Mouse (Mus musculus): Measurements from ENCODE around the gene Psmd2.
"Not testable (repeated sequence)": the region's sequence is repeated elsewhere in the genome, so short reads cannot be mapped to it uniquely, and the experiment has no call there.

The Psmd2 gene

DNA sequence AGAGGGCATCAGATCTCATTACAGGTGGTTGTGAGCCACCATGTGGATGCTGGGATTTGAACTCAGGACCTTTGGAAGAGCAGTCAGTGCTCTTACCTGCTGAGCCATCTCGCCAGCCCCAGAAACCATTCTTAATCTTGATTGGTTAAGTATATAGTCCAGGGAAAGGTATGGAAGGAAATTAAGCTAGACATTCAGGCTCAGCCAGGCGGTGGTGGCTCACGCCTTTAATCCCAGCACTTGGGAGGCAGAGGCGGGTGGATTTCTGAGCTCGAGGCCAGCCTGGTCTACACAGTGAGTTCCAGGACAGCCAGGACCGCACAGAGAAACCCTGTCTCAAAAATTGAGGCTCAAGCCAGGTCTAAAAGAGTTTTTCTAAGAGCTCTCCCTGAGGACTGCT is 16.6 kb downstream of the Psmd2 start, which contains the start of gene Eif4g1:
Gene Eif4g1 (plus strand): TSS at position 301 of the 400 bp plus-strand sequence.
- DNase-seq: not testable (repeated sequence)

DNA sequence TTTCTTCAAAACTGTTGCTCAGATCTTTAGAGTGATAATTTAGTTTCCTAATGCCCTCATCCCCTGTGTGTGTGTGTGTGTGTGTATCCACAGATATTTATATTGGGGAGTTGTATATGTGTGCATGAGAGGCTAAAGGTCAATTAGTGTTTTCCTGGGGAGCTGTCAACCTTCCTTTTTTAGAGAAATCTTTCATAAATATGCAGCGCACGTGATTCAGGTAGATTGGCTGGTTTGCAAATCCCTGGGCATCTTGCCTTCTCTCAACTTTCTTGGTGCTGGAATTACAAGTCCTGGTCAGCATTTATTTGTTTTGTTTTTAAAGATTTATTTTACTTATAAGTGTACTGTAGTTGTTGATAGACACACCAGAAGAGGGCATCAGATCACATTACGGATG is 18.8 kb downstream of the Psmd2 start:
- no peak for DNase-seq

DNA sequence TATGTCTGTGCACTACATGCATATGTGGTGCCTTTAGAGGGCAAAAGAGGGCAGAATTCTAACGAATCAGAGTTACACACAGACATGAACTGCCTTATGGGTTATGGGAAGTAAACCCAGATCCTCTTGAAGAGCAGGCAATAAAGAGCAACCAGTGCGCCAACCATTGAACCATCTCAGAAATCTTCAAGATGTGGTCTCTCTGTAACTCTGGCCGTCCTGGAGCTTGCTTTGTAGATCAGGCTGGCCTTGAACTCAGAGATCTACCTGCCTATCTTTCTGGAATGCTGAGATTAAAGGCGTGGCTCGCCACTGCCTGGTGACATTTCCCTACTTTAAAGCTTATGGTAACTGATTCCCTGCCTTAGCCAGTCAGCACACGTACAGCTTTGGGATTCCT is 20.4 kb downstream of the Psmd2 start:
- no peak for DNase-seq

GRCm38 (mm10) chr16:20672500-20672902 is 21.0 kb downstream of the Psmd2 start:
- DNase-seq: peak; percentile 90 to 93

DNA sequence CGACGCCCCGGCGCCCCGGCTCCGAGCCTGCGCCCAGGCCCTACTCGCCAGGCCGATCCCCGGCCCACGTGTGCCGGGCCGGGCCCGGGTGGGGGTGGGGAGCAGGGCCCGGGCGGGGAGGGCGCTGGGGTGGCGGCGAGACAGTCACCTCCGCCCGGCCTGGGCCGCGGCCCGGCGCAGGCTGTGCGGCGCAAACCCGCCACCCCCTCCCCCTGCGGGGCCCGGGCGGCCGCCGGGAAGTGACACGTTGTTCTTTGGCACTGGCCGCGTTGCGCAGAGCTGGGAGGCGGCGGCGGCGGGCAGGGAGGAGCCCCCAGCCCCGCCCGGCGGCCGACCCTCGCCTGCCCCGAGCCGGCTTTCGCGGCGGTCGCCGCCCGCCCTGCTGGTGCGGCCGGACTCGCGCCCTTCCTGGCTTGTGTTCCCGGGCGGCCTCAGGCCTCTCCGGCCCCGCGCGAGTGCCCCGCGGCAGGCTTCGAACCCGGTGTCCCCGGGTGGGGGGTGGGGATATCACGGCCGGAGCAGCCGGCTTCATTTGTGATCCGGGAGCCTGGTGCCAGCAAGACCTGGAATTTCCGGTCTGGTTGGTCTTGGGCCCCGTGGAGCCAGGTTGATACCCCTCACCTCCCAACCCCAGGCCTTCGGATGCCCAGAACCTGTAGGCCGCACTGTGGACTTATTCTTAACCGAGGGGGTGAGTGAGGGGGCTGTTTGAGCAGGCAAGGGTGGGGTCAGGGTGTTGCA is 21.7 kb downstream of the Psmd2 start:
- DNase-seq: peak; percentile 36 to 38

- peak in 1 of 2 experiments; percentile 23 for DNase-seq
Observed at GRCm38 (mm10) chr16:20673706-20674303, 22.4 kb downstream of the Psmd2 start.

DNA sequence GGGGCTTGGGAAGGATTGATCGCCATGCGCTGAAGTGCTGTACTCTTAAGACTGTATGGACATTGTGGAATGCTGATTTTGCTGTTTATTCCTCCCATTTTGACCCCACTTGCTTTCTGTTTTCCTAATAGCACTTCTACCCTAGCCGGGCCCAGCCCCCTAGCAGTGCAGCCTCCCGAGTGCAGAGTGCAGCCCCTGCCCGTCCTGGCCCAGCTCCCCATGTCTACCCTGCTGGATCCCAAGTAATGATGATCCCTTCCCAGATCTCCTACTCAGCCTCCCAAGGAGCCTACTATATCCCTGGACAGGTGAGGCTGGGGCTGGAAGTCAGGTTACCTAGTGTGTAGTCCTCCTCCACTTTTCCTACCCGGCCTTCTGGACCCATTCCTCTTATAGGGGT is 23.8 kb downstream of the Psmd2 start:
- no peak for DNase-seq

- no peak for DNase-seq
Observed at GRCm38 (mm10) chr16:20676702-20677101, 25.2 kb downstream of the Psmd2 start.

DNA sequence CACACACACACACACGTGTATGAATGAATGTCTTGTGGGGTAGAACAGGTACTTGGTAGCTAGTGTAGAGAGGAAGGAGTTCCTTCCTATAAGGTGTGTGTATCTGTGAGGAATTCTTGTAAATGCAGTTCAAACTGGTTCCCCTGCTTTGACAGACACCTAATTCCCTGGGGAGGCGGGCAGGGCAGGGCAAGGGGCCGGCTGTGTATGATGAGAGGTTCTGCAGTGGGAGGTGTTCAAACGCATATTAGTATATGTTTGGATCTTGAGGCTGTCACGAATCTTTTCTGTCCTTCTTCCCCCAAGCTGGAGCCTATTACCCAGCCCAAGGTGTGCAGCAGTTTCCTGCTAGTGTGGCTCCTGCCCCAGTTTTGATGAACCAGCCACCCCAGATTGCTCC is 25.9 kb downstream of the Psmd2 start:
- no peak for DNase-seq

GRCm38 (mm10) chr16:20677974-20678675 is 26.7 kb downstream of the Psmd2 start:
- no peak for DNase-seq

- DNase-seq: no peak
Observed at GRCm38 (mm10) chr16:20690774-20691173, 39.3 kb downstream of the Psmd2 start.

GRCm38 (mm10) chr16:20691617-20692016 is 40.2 kb downstream of the Psmd2 start:
- no peak for DNase-seq

DNA sequence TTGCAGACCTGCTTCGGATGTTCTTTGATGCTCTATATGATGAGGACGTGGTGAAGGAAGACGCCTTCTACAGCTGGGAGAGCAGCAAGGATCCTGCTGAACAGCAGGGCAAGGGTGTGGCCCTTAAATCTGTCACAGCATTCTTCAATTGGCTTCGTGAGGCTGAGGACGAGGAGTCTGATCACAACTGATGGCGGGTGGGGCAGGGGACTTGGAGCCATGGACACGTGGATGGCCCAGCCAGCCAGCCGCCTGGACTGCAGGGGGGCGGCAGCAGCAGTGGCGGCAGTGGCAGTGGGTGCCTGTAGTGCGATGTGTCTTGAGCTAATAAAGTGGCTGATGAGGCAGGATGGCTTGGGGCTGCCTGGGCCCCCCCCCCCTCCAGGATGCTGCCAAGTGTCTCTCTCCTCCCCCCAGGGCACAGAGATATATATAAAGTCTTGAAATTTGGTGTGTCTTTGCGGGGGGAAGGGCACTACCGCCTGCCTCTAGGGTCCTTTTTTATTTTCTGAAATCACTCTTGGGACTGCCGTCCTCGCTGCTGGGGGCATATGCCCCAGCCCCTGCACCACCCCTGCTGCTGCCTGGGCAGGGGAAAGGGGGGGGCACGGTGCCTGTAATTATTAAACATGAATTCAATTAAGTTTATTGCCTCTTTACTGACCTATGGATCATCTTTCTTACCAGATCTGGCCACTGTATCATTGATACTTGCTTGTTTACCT is 41.0 kb downstream of the Psmd2 start:
- DNase-seq: no peak

GRCm38 (mm10) chr16:20693111-20693701 is 41.8 kb downstream of the Psmd2 start, which contains the start of gene Fam131a:
Gene Fam131a, plus strand, starts transcription at chr16:20693241.
- peak; percentile 72 to 74 for DNase-seq

GRCm38 (mm10) chr16:20694781-20695180 is 43.3 kb downstream of the Psmd2 start:
- no peak for DNase-seq

DNA sequence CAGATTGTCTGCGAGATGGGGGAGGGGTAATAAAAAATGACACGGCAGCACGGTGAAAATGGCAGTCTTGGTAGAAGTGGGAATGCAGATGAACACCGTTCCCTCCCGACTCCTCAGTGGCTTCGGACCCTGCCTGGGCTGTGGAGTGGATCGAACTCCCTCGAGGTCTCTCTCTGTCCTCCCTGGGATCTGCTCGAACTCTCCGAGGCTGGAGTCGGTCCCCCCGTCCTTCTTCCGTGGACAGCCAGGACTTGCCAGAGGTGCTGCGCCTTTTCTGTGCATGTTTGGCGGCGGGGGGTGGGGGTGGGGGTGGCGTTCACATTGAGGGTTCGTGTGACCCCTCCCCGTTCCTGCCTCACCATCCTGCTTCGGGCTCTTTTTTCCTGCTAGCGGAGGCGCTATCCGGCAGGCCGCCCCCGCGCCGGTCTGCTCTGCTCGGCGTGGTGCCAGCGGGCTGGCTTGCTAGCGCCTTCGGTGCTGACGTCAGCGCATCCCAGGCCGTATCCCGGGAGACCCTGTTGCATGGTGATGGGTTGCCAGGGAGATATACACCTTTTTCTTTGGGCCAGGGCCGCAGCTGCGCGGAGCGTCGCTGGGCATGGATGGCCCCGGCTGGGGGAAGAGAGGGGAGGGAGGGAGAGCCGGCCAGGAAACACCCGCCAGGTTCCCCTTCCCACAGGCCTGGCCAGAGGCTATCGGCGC is 44.3 kb downstream of the Psmd2 start:
- no peak for DNase-seq

- DNase-seq: no peak
Observed at GRCm38 (mm10) chr16:20699266-20699665, 47.8 kb downstream of the Psmd2 start.

- DNase-seq: no peak
Observed at GRCm38 (mm10) chr16:20700036-20700435, 48.6 kb downstream of the Psmd2 start.

DNA sequence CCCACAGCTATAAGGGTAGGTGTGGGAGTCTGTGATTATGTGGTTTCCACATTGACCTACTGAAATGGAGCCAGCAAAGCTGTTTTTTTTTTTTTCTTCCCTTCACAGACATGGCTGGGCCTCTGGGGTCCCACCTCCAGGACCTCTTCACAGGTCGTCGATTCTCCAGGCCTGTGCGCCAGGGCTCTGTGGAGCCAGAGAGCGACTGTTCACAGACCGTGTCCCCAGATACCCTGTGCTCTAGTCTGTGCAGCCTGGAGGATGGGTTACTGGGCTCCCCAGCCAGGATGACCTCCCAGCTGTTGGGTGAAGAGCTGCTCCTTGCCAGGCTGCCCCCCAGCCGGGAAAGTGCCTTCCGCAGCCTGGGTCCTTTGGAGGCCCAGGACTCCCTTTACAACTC is 49.9 kb downstream of the Psmd2 start:
- no peak for DNase-seq

GRCm38 (mm10) chr16:20701729-20702521 is 50.5 kb downstream of the Psmd2 start:
- DNase-seq: no peak

GRCm38 (mm10) chr16:20702522-20702893 is 51.1 kb downstream of the Psmd2 start:
- no peak for DNase-seq

Measured in thymus, adult 18-20 months (tissue).